Mouse (Mus musculus) ES-Bruce4 (cell line): ENCODE results near the gene Serpinb1c. TPM values are rescaled to one million over a fixed set of nuclear protein-coding genes. Genes with fewer than 3 reads are reported as not detected.

Experiments
- H3K27ac ChIP-seq: 2 replicates; pipeline ENCODE4 v1.5.1; 2012; ENCODE audit warnings: low read length, inconsistent platforms; ENCODE audit not compliant: insufficient read depth
- H3K27me3 ChIP-seq: 2 replicates; pipeline ENCODE4 v1.6.1; 2012; ENCODE audit warnings: mild to moderate bottlenecking, low read length, inconsistent platforms; ENCODE audit not compliant: control insufficient read depth, poor library complexity, insufficient read depth, severe bottlenecking
- H3K36me3 ChIP-seq: 2 replicates; pipeline ENCODE4 v1.6.1; 2012; ENCODE audit warnings: inconsistent platforms, mild to moderate bottlenecking, low read length, moderate library complexity; ENCODE audit not compliant: control insufficient read depth, poor library complexity, insufficient read depth, severe bottlenecking
- H3K4me1 ChIP-seq: one replicate; pipeline ENCODE4 v1.8.1; 2011; ENCODE audit warnings: low read length; ENCODE audit not compliant: control insufficient read depth, insufficient read depth
- H3K4me3 ChIP-seq: 2 replicates; pipeline ENCODE4 v1.5.1; 2011; ENCODE audit warnings: low read depth, mild to moderate bottlenecking, low read length
- H3K9ac ChIP-seq: 2 replicates; pipeline ENCODE4 v1.6.1; 2012; ENCODE audit warnings: low read depth, mild to moderate bottlenecking, inconsistent platforms; ENCODE audit not compliant: poor library complexity, severe bottlenecking
- H3K9me3 ChIP-seq: replicated peaks from 2 replicates; pipeline ENCODE4 v1.6.1; 2012; ENCODE audit warnings: mild to moderate bottlenecking, low read length, inconsistent platforms; ENCODE audit not compliant: control insufficient read depth, poor library complexity, insufficient read depth, severe bottlenecking
- CTCF ChIP-seq: IDR thresholded peaks from one replicate; pipeline ENCODE4 v1.8.1; 2011; ENCODE audit warnings: low read depth, low read length
- EP300 ChIP-seq: IDR thresholded peaks from 2 replicates; pipeline ENCODE4 v1.6.1; 2011; ENCODE audit warnings: low read depth, low read length; ENCODE audit not compliant: insufficient read depth
- POLR2A ChIP-seq: IDR thresholded peaks from one replicate; pipeline ENCODE4 v1.8.1; 2011; ENCODE audit warnings: low read length; ENCODE audit not compliant: insufficient read depth
- polyA plus RNA-seq: library from polyadenylated mRNA; stranded (reverse); fragments of >200 nt; gene quantifications from 2 replicates; pipeline ENCODE4 v1.2.4, GENCODE M21; 2011; ENCODE audit warnings: low read depth; ENCODE audit not compliant: missing spikeins, insufficient read depth, insufficient read length

The Serpinb1c gene
- polyA plus RNA-seq, 1 experiment, result not detected

DNA sequence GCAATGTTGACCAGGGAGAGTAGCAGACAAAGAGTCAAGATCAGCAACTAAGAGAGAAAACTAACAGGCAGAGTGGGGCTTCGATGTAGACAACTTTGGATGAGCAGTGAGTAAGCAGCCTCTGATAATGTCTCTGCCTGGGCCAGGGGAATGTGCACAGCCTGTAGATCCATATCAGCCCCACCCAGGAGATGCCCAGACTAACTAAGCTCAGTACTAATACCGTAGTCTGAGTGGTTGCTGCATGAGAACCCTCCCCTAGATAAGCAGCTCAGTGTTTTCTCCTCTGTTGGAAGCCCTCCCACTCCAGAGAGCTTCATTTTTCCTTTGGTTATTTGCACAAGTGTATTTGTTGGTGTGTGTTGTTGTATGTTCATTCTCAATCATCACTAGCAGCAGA is 28.6 kb upstream of the Serpinb1c start:
- no peak overlapping the region for H3K27ac ChIP-seq
- TF ChIP-seq CTCF (no peak), POLR2A (no peak), EP300 (no peak)
- H3K4me3 ChIP-seq, result no peak overlapping the region
- no peaks in the 10 kb centered on the region for H3K27me3 ChIP-seq
- no peaks in the 10 kb centered on the region for H3K36me3 ChIP-seq
- H3K4me1 ChIP-seq, result no peaks in the 10 kb centered on the region
- H3K9ac ChIP-seq, result no peak overlapping the region
- H3K9me3 ChIP-seq, result no peaks in the 10 kb centered on the region; the same call in 1 of the 2 replicates

DNA sequence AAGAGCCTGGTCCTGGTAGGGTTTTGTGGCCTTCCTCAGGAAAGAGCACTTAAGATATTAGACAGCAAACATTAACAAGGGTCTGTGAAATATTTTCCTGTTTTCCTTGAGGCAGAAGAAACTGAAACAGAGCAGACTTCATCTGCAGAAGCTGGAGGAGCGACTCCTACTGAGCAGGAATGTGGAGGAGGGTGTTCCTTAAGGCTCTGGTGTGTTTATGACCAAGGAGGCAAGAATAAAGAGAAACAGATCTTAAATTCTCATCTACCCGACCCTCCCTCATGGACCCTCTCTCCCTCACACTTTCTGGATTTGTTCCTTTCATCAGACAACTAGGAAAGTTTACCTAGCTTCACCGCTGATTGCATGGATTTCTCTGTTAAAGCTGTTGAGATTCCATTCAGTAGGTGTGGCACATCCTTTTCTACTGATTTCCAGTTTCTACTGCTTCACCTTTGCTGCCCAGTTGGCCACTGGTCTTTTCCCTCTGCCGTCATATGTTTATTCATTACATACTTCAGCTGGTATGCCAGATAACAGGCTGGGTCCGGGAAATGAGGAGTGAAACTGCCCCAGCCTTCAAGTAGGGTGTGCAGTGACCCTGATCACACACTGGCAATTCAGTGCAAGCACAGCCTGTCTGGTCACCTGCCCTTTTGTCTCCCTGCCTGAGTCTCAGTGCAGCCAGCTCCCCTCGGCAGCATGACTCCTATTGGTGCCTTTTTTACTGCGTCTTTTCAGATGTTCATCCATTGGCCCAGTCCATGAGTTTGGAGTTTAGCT is 26.8 kb upstream of the Serpinb1c start:
- no peak for TF ChIP-seq POLR2A
- no peak for TF ChIP-seq EP300
- no peak for TF ChIP-seq CTCF
- no peak overlapping the region for H3K27ac ChIP-seq
- no peaks in the 10 kb centered on the region for H3K4me1 ChIP-seq
- H3K27me3 ChIP-seq, result no peaks in the 10 kb centered on the region
- no peaks in the 10 kb centered on the region; the same call in 1 of the 2 replicates for H3K9me3 ChIP-seq
- H3K9ac ChIP-seq, result no peak overlapping the region
- H3K4me3 ChIP-seq, result no peak overlapping the region
- H3K36me3 ChIP-seq, result no peaks in the 10 kb centered on the region

DNA sequence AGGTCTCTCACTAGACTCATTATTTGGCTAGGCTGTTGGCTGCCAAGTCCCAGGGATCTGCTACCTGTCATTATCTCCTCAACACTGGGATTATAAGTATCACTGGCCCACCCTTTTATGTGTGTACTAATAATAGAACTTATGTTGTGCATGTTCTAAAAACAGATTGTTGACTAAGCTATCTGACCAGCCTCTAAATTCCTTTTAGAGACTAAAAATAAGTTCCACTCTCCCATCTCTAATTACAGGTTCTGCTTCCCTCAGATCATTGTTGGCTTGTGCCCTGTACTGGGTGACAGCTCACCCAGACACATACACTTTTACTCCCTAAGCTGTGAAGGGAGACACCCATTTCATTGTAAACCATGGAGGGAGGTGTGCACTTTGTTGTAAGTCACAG is 24.6 kb upstream of the Serpinb1c start:
- Histone ChIP-seq H3K27ac (no peak overlapping the region), H3K4me1 (no peaks in the 10 kb centered on the region), H3K9me3 (no peaks in the 10 kb centered on the region), H3K36me3 (no peaks in the 10 kb centered on the region), H3K4me3 (no peak overlapping the region), H3K27me3 (no peaks in the 10 kb centered on the region), H3K9ac (no peak overlapping the region)
- TF ChIP-seq CTCF (no peak), EP300 (no peak), POLR2A (no peak)

DNA sequence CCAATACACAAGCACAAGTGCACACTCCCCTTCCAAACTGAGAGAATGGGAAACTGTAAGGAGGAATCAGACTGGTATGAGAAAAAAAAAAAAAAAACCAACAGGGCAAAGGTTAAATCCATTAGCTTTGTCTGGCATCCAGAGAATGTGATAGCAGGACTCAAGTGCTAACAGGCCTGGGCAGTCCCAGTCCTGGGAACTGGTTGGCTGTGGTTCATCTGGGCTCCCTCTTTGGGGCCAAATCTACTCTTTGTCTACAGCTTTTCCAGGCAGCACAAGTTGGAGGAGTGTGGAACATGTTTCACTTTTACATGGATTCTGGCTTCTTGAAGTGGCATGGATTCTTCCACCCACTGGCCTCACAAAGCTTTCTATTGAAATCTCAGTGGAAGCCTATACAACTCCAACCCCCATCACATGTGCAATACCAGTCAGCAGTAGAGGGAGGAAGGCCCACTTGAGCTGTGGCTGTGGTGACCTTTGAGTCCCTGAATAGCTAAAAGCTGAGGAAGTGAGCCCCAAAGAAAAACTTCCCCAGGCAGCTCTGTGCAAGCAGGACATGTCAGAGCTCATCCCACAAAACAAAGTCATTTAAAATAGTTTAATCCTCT is 14.9 kb upstream of the Serpinb1c start:
- Histone ChIP-seq H3K4me3 (no peak overlapping the region), H3K4me1 (no peaks in the 10 kb centered on the region), H3K36me3 (no peaks in the 10 kb centered on the region), H3K27me3 (no peaks in the 10 kb centered on the region), H3K9me3 (no peaks in the 10 kb centered on the region), H3K27ac (no peak overlapping the region), H3K9ac (no peak overlapping the region)
- no peak for TF ChIP-seq EP300
- no peak for TF ChIP-seq POLR2A

DNA sequence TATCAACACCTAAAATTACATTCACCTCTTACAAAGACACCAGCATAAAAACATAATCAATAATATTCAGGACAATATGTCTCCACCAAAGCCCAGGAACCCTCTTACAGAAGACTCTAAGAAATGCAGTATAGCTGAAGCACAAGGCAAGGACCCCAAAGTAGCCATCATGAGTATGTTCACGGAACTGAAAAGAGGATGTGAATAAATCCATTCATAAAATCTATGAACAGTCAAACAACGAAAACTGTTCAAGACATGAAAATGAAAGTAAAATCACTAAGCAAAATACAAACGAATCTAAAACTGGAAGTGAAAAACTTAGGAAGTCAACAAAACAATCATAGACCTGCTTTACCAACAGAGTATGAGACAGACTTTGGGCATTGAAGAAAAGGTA is 10.2 kb upstream of the Serpinb1c start:
- Histone ChIP-seq H3K36me3 (no peaks in the 10 kb centered on the region), H3K4me3 (no peak overlapping the region), H3K9ac (no peak overlapping the region), H3K27ac (no peak overlapping the region), H3K27me3 (no peaks in the 10 kb centered on the region), H3K4me1 (no peaks in the 10 kb centered on the region), H3K9me3 (no peaks in the 10 kb centered on the region)
- TF ChIP-seq POLR2A (no peak), EP300 (no peak), CTCF (no peak)

DNA sequence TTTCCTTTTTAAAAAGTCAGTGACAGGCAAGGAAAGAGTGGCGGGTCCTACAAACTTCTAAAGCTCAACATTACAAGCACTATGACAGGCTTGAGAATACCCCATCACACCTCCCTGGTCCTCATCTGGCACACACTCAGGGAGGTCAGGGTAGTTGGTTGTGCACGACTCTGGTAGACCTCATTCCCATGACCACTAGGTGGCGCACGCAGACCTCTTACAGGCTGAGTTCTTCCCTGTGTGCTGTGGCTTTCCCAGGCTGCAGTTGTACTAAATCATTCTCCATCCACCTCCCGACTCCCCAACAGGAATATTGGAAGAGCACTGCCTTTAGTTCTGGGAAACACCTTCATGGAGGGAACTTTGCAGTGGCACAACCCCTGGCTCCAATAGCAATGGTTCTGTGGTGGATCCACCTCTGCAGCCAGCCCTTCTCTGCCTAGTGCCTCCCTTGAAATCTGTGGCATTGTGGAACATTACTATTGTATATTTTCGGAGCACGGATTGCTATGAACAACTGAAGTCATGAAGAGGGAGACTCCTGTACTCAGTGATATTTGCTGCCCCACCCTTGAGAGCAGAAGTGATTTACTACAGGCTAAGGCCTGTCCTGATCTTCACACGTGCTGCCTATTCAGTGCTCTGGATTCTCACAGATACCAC is 5.3 kb upstream of the Serpinb1c start:
- no peak overlapping the region for H3K9ac ChIP-seq
- TF ChIP-seq EP300 (no peak), CTCF (peak; percentile 99), POLR2A (no peak)
- no peaks in the 10 kb centered on the region for H3K27me3 ChIP-seq
- H3K4me3 ChIP-seq, result no peak overlapping the region
- H3K4me1 ChIP-seq, result no peaks in the 10 kb centered on the region
- no peaks in the 10 kb centered on the region for H3K36me3 ChIP-seq
- no peaks in the 10 kb centered on the region for H3K9me3 ChIP-seq
- H3K27ac ChIP-seq, result no peak overlapping the region
